Mouse (Mus musculus): Measurements from ENCODE around the gene Olfr1484. TPM values are rescaled to one million over a fixed set of nuclear protein-coding genes. Genes with fewer than 3 reads are reported as not detected.
"Not testable (repeated sequence)": the region's sequence is repeated elsewhere in the genome, so short reads cannot be mapped to it uniquely, and the experiment has no call there.

Gene Olfr1484
- polyA plus RNA-seq (2015; fragmentation: Nextera tagmentation; extraction: Ambion mirVana) = not detected in 2 replicates

- ATAC-seq (no peak), DNase-seq (ENCODE audit: low spot score) (no peak)
- Histone ChIP-seq H3K4me2 (replicated peaks; ENCODE audit: low read depth, low read length) (no peak within 1 kb of the TSS), H3K27ac (ENCODE audit: low read length) (no peak within 1 kb of the TSS), H3K4me1 (ENCODE audit: insufficient read depth, low read depth, low read length) (no peaks in the 10 kb centered on the region), H3K9ac (replicated peaks; ENCODE audit: low read depth) (no peak within 1 kb of the TSS), H3K27me3 (replicated peaks; ENCODE audit: insufficient read depth, low read length) (no peaks in the 10 kb centered on the region), H3K9me3 (ENCODE audit: low read length) (no peaks in the 10 kb centered on the region), H3K4me3 (ENCODE audit: low read depth, low read length) (no peak within 1 kb of the TSS), H3K36me3 (ENCODE audit: insufficient read depth, low read length) (no peaks in the 10 kb centered on the region)
- WGBS = 84% methylated on average over 1 of the region's 1 CpGs
- TF ChIP-seq EP300 (IDR thresholded peaks at IDR 0.05) (no peak), CTCF (IDR thresholded peaks at IDR 0.05) (no peak)
Measured at GRCm38 (mm10) chr19:13583211-13583610, at the start of gene Olfr1484. Gene Olfr1484 (plus strand): TSS chr19:13583511.

- not testable (repeated sequence) for H3K4me1 ChIP-seq (ENCODE audit: insufficient read depth, low read depth, low read length); ATAC-seq; H3K4me3 ChIP-seq (ENCODE audit: low read depth, low read length); H3K9ac ChIP-seq (replicated peaks; ENCODE audit: low read depth); H3K4me2 ChIP-seq (replicated peaks; ENCODE audit: low read depth, low read length); H3K36me3 ChIP-seq (ENCODE audit: insufficient read depth, low read length); H3K27ac ChIP-seq (ENCODE audit: low read length); H3K9me3 ChIP-seq (ENCODE audit: low read length); H3K27me3 ChIP-seq (replicated peaks; ENCODE audit: insufficient read depth, low read length); DNase-seq (ENCODE audit: low spot score)
- WGBS = 80% methylated on average over 2 of the region's 2 CpGs
Measured at GRCm38 (mm10) chr19:13617075-13617474, 33.8 kb downstream of the Olfr1484 start, which contains the start of gene Olfr1487. Gene Olfr1487 (plus strand): TSS chr19:13617375.

GRCm38 (mm10) chr19:13631321-13631720 is 48.0 kb downstream of the Olfr1484 start, which contains the start of gene Olfr1489:
Gene Olfr1489 (plus strand): TSS chr19:13631621.
- Histone ChIP-seq H3K36me3 (ENCODE audit: insufficient read depth, low read length) (no peaks in the 10 kb centered on the region), H3K4me1 (ENCODE audit: insufficient read depth, low read depth, low read length) (no peaks in the 10 kb centered on the region), H3K27me3 (replicated peaks; ENCODE audit: insufficient read depth, low read length) (no peaks in the 10 kb centered on the region), H3K9ac (replicated peaks; ENCODE audit: low read depth) (no peak within 1 kb of the TSS), H3K4me2 (replicated peaks; ENCODE audit: low read depth, low read length) (no peak within 1 kb of the TSS), H3K4me3 (ENCODE audit: low read depth, low read length) (no peak within 1 kb of the TSS), H3K9me3 (ENCODE audit: low read length) (no peaks in the 10 kb centered on the region), H3K27ac (ENCODE audit: low read length) (no peak within 1 kb of the TSS)
- 80% methylated on average over 1 of the region's 1 CpGs for WGBS
- no peak for TF ChIP-seq EP300 (IDR thresholded peaks at IDR 0.05)
- no peak for TF ChIP-seq CTCF (IDR thresholded peaks at IDR 0.05)
- ATAC-seq (no peak), DNase-seq (ENCODE audit: low spot score) (no peak)

Small RNA genes lying within 50 kb of the gene (microRNA-seq; reads per million reads assigned to microRNA genes)
- gene Gm22323 (not detected), gene Gm23931 (not detected)

Other genes starting within 250 kb of the Olfr1484 start
- gene Olfr1466, start 244.6 kb upstream of the Olfr1484 start, polyA plus RNA-seq (2015; fragmentation: Nextera tagmentation; extraction: Ambion mirVana) = not detected in 2 replicates
- gene Olfr1467, start 221.3 kb upstream of the Olfr1484 start, polyA plus RNA-seq (2015; fragmentation: Nextera tagmentation; extraction: Ambion mirVana) = not detected in 2 replicates
- gene Olfr1469, start 175.7 kb upstream of the Olfr1484 start, polyA plus RNA-seq (2015; fragmentation: Nextera tagmentation; extraction: Ambion mirVana) = not detected in 2 replicates
- not detected in 2 replicates for gene Olfr1471, start 140.1 kb upstream of the Olfr1484 start, polyA plus RNA-seq (2015; fragmentation: Nextera tagmentation; extraction: Ambion mirVana)
- not detected in 2 replicates for gene Olfr1472, start 127.4 kb upstream of the Olfr1484 start, polyA plus RNA-seq (2015; fragmentation: Nextera tagmentation; extraction: Ambion mirVana)
- gene Olfr1474, start 113.9 kb upstream of the Olfr1484 start, polyA plus RNA-seq (2015; fragmentation: Nextera tagmentation; extraction: Ambion mirVana) = not detected in 2 replicates
- gene Olfr1475, start 103.3 kb upstream of the Olfr1484 start, polyA plus RNA-seq (2015; fragmentation: Nextera tagmentation; extraction: Ambion mirVana) = not detected in 2 replicates
- gene Olfr1477, start 83.0 kb upstream of the Olfr1484 start, polyA plus RNA-seq (2015; fragmentation: Nextera tagmentation; extraction: Ambion mirVana) = not detected in 2 replicates
- gene Olfr1480, start 55.6 kb upstream of the Olfr1484 start, polyA plus RNA-seq (2015; fragmentation: Nextera tagmentation; extraction: Ambion mirVana) = not detected in 2 replicates
- gene Olfr1487, start 33.9 kb downstream of the Olfr1484 start, polyA plus RNA-seq (2015; fragmentation: Nextera tagmentation; extraction: Ambion mirVana) = not detected in 2 replicates
- gene Olfr1489, start 48.1 kb downstream of the Olfr1484 start, polyA plus RNA-seq (2015; fragmentation: Nextera tagmentation; extraction: Ambion mirVana) = not detected in 2 replicates
- gene Olfr1490, start 67.6 kb downstream of the Olfr1484 start, polyA plus RNA-seq (2015; fragmentation: Nextera tagmentation; extraction: Ambion mirVana) = not detected in 2 replicates
- not detected in 2 replicates for gene Olfr1491, start 113.8 kb downstream of the Olfr1484 start, polyA plus RNA-seq (2015; fragmentation: Nextera tagmentation; extraction: Ambion mirVana)
- gene Olfr1493-ps1, start 139.8 kb downstream of the Olfr1484 start, polyA plus RNA-seq (2015; fragmentation: Nextera tagmentation; extraction: Ambion mirVana) = not detected in 2 replicates
- not detected in 2 replicates for gene Olfr1494, start 156.2 kb downstream of the Olfr1484 start, polyA plus RNA-seq (2015; fragmentation: Nextera tagmentation; extraction: Ambion mirVana)
- gene Olfr1495, start 181.1 kb downstream of the Olfr1484 start, polyA plus RNA-seq (2015; fragmentation: Nextera tagmentation; extraction: Ambion mirVana) = not detected in 2 replicates
- not detected in 2 replicates for gene Olfr1496, start 194.4 kb downstream of the Olfr1484 start, polyA plus RNA-seq (2015; fragmentation: Nextera tagmentation; extraction: Ambion mirVana)
- not detected in 2 replicates for gene Olfr1497, start 214.7 kb downstream of the Olfr1484 start, polyA plus RNA-seq (2015; fragmentation: Nextera tagmentation; extraction: Ambion mirVana)
- not detected in 2 replicates for gene Olfr1499, start 235.9 kb downstream of the Olfr1484 start, polyA plus RNA-seq (2015; fragmentation: Nextera tagmentation; extraction: Ambion mirVana)
- not detected in 2 replicates for gene Olfr1500, start 247.0 kb downstream of the Olfr1484 start, polyA plus RNA-seq (2015; fragmentation: Nextera tagmentation; extraction: Ambion mirVana)

Data from lung, postnatal 0 days (tissue).